ENCODE assay signal across 21 mouse cellular contexts in genomic region chr1:97319622-97320021, GRCm38 (mm10).
DNase-seq lines count a peak whose midpoint lies in the region; ATAC-seq and TF ChIP-seq lines count a peak whose summit lies in the region.
"Had no signal": no experiment of that assay in that cellular context is flagged by ENCODE, and none has a peak within 500 bp of the region (broad histone marks: within the 10 kb centered on the region; RNA-seq: fewer than 3 reads in every experiment).

No protein-coding gene starts in this region.

- no peak for TF ChIP-seq EP300 in MEL (IDR thresholded peaks at IDR 0.05; ENCODE audit: low read depth in 1 of 2, low read length in 2 of 2)

- DNase-seq in MEL (ENCODE audit: low read depth, low spot score) (peak; percentile 42), MEL-GATA-1-ER (ENCODE audit: extremely low read depth, low read depth) (peak; percentile 2)
- DNase-seq in brain, adult 2 months (ENCODE audit: low read depth, low spot score): peak; percentile 3
- DNase-seq in thymus, postnatal 36 days: no peak
- DNase-seq in ovary, adult 18-20 months (ENCODE audit: low spot score): no peak
- DNase-seq: adrenal gland, adult 2 months; adrenal gland, postnatal 10 days; adrenal gland, postnatal 25 days; cerebellum, adult 11-12 months; cerebellum, adult 2 months; cerebellum, adult 9-10 months; cerebellum, postnatal 10 days; cerebellum, postnatal 25 days; forebrain, postnatal 0 days had no signal

- H3K36me3 ChIP-seq in intestine, embryonic 16.5 days (ENCODE audit: control insufficient read depth, insufficient read depth, low read length): no peaks in the 10 kb centered on the region
- H3K36me3 ChIP-seq in intestine, embryonic 15.5 days: no peaks in the 10 kb centered on the region
- H3K36me3 ChIP-seq in MEL (ENCODE audit: control insufficient read depth in 1 of 2, insufficient read depth in 2 of 2, low read length in 2 of 2): 0 out of 4 replicates have a peak, but pooled peaks cover 0 to 2% of the 10 kb centered on the region in 2 experiments
- H3K36me3 ChIP-seq: embryonic facial prominence, embryonic 10.5 days; embryonic facial prominence, embryonic 12.5 days; forebrain, embryonic 15.5 days had no signal

- no peak overlapping the region for H3K4me3 ChIP-seq in intestine, embryonic 16.5 days (ENCODE audit: low read length)
- no peak overlapping the region for H3K4me3 ChIP-seq in intestine, embryonic 15.5 days (replicated peaks)
- peak overlapping the region in 1 of 2 experiments; percentile 47; a peak in 2 of 4 replicates for H3K4me3 ChIP-seq in MEL (ENCODE audit: control insufficient read depth in 1 of 2, insufficient read depth in 1 of 2, low read depth in 2 of 2, low read length in 2 of 2)
- H3K4me3 ChIP-seq: embryonic facial prominence, embryonic 10.5 days; embryonic facial prominence, embryonic 12.5 days; forebrain, embryonic 13.5 days; forebrain, embryonic 15.5 days had no signal

- no peaks in the 10 kb centered on the region for H3K27me3 ChIP-seq in intestine, embryonic 16.5 days (replicated peaks; ENCODE audit: control insufficient read depth, insufficient read depth, low read length)
- H3K27me3 ChIP-seq in intestine, embryonic 15.5 days (replicated peaks): no peaks in the 10 kb centered on the region
- H3K27me3 ChIP-seq in MEL (ENCODE audit: control insufficient read depth in 1 of 2, insufficient read depth in 2 of 2, low read length in 2 of 2): no peaks in the 10 kb centered on the region
- H3K27me3 ChIP-seq: embryonic facial prominence, embryonic 12.5 days; forebrain, embryonic 13.5 days; forebrain, embryonic 15.5 days had no signal

- no peak overlapping the region for H3K4me2 ChIP-seq in intestine, embryonic 16.5 days (ENCODE audit: low read depth, low read length)
- H3K4me2 ChIP-seq in intestine, embryonic 15.5 days (replicated peaks): no peak overlapping the region
- H3K4me2 ChIP-seq: embryonic facial prominence, embryonic 12.5 days; forebrain, embryonic 13.5 days; forebrain, embryonic 15.5 days had no signal

- ATAC-seq in intestine, embryonic 16.5 days: peak; percentile 36; the same call in 1 of the 2 replicates
- ATAC-seq in intestine, embryonic 15.5 days: no peak
- no peak for ATAC-seq in granulocyte monocyte progenitor cell, adult 5-6 weeks (replicated peaks; ENCODE audit: poor library complexity, severe bottlenecking)
- ATAC-seq: forebrain, embryonic 13.5 days; forebrain, embryonic 15.5 days; forebrain, postnatal 0 days had no signal

- H3K27ac ChIP-seq in intestine, embryonic 16.5 days (ENCODE audit: low read length): no peak overlapping the region
- H3K27ac ChIP-seq in intestine, embryonic 15.5 days: no peak overlapping the region
- H3K27ac ChIP-seq in MEL (ENCODE audit: control insufficient read depth, low read depth, low read length): no peak overlapping the region
- H3K27ac ChIP-seq: embryonic facial prominence, embryonic 10.5 days; embryonic facial prominence, embryonic 12.5 days; forebrain, embryonic 13.5 days; forebrain, embryonic 15.5 days had no signal

- no peaks in the 10 kb centered on the region for H3K79me2 ChIP-seq in MEL (ENCODE audit: control insufficient read depth, insufficient read depth, low read length, poor library complexity)

- no peak for TF ChIP-seq CTCF in MEL (IDR thresholded peaks at IDR 0.05 in 2 of 3, conservative IDR thresholded peaks at IDR 0.05 in 1 of 3; ENCODE audit: control insufficient read depth in 1 of 3, insufficient read depth in 1 of 3, low read depth in 2 of 3, low read length in 3 of 3, poor library complexity in 1 of 3, severe bottlenecking in 1 of 3)

- TF ChIP-seq POLR2A in MEL (IDR thresholded peaks at IDR 0.05; ENCODE audit: control insufficient read depth in 1 of 2, insufficient read depth in 1 of 2, low read depth in 1 of 2, low read length in 2 of 2, poor library complexity in 1 of 2): no peak

- H3K9ac ChIP-seq in intestine, embryonic 16.5 days (ENCODE audit: low read depth, low read length): no peak overlapping the region
- no peak overlapping the region for H3K9ac ChIP-seq in intestine, embryonic 15.5 days
- no peak overlapping the region for H3K9ac ChIP-seq in MEL (ENCODE audit: control insufficient read depth, low read depth, low read length, poor library complexity, severe bottlenecking)
- H3K9ac ChIP-seq: embryonic facial prominence, embryonic 12.5 days; forebrain, embryonic 13.5 days; forebrain, embryonic 15.5 days; forebrain, postnatal 0 days had no signal

- H3K4me1 ChIP-seq in intestine, embryonic 16.5 days (ENCODE audit: control insufficient read depth, insufficient read depth, low read length): no peaks in the 10 kb centered on the region
- H3K4me1 ChIP-seq in intestine, embryonic 15.5 days (replicated peaks): no peaks in the 10 kb centered on the region
- H3K4me1 ChIP-seq in MEL (ENCODE audit: control insufficient read depth in 1 of 2, insufficient read depth in 2 of 2, low read length in 2 of 2): no peaks in the 10 kb centered on the region
- H3K4me1 ChIP-seq: embryonic facial prominence, embryonic 10.5 days; embryonic facial prominence, embryonic 12.5 days; forebrain, embryonic 13.5 days; forebrain, embryonic 15.5 days had no signal

- no peak for TF ChIP-seq RAD21 in MEL (IDR thresholded peaks at IDR 0.05; ENCODE audit: low read depth, low read length)

- 62% methylated on average over 2 of the region's 2 CpGs for WGBS in intestine, embryonic 16.5 days
- WGBS in intestine, embryonic 15.5 days: 61% methylated on average over 2 of the region's 2 CpGs

- H3K9me3 ChIP-seq in intestine, embryonic 16.5 days (ENCODE audit: control insufficient read depth, low read length): no peaks in the 10 kb centered on the region
- no peaks in the 10 kb centered on the region for H3K9me3 ChIP-seq in intestine, embryonic 15.5 days
- no peaks in the 10 kb centered on the region for H3K9me3 ChIP-seq in MEL (replicated peaks; ENCODE audit: insufficient read depth, low read length)
- H3K9me3 ChIP-seq: embryonic facial prominence, embryonic 10.5 days; embryonic facial prominence, embryonic 12.5 days; forebrain, embryonic 13.5 days; forebrain, embryonic 15.5 days had no signal

TF ChIP-seq in MEL, 35 proteins besides CTCF, POLR2A, EP300 and RAD21:
- TF ChIP-seq GABPA (IDR thresholded peaks at IDR 0.05; ENCODE audit: low read depth, low read length): no peak
- 0 out of 2 replicates have a peak, but pooled peaks have one; percentile 13 for TF ChIP-seq ZC3H11A (IDR thresholded peaks at IDR 0.05; ENCODE audit: low read depth, low read length)
- no peak for TF ChIP-seq TBP (IDR thresholded peaks at IDR 0.05; ENCODE audit: low read depth, low read length)
- TF ChIP-seq RCOR1 (IDR thresholded peaks at IDR 0.05; ENCODE audit: low read depth, low read length): no peak
- TF ChIP-seq ZMIZ1 (IDR thresholded peaks at IDR 0.05; ENCODE audit: low read depth, low read length): no peak
- peak; percentile 77 for TF ChIP-seq USF1 (IDR thresholded peaks at IDR 0.05; ENCODE audit: low read depth, low read length)
- no peak for TF ChIP-seq E2F4 (IDR thresholded peaks at IDR 0.05; ENCODE audit: borderline replicate concordance, low read depth, low read length)
- TF ChIP-seq GATA1 (IDR thresholded peaks at IDR 0.05; ENCODE audit: low read depth, low read length): 0 out of 2 replicates have a peak, but pooled peaks have one; percentile 8
- TF ChIP-seq MYB (IDR thresholded peaks at IDR 0.05; ENCODE audit: low read depth, low read length): no peak
- TF ChIP-seq MAFK (IDR thresholded peaks at IDR 0.05; ENCODE audit: borderline replicate concordance, low read depth, low read length): no peak
- 0 out of 2 replicates have a peak, but pooled peaks have one; percentile 18 for TF ChIP-seq HCFC1 (IDR thresholded peaks at IDR 0.05; ENCODE audit: low read depth, low read length)
- no peak for TF ChIP-seq USF2 (IDR thresholded peaks at IDR 0.05; ENCODE audit: borderline replicate concordance in 1 of 2, insufficient read depth in 1 of 2, low read depth in 1 of 2, low read length in 2 of 2)
- TF ChIP-seq MYC (IDR thresholded peaks at IDR 0.05; ENCODE audit: low read depth, low read length): no peak
- no peak for TF ChIP-seq CHD2 (IDR thresholded peaks at IDR 0.05; ENCODE audit: low read length)
- TF ChIP-seq BHLHE40 (IDR thresholded peaks at IDR 0.05; ENCODE audit: borderline replicate concordance, low read depth, low read length): peak; percentile 68; the same call in 1 of the 2 replicates
- no peak for TF ChIP-seq POLR2AphosphoS2 (IDR thresholded peaks at IDR 0.05; ENCODE audit: low read length)
- TF ChIP-seq UBTF (IDR thresholded peaks at IDR 0.05; ENCODE audit: borderline replicate concordance, insufficient read depth, low read depth, low read length): no peak
- no peak for TF ChIP-seq NRF1 (IDR thresholded peaks at IDR 0.05; ENCODE audit: insufficient read depth, low read depth, low read length, poor library complexity, severe bottlenecking)

Comparison
In these comparisons a context has a peak if more than half of its experiments do, and no peak if none do; other contexts are left out.
1. DNase-seq: peak in MEL (single experiment), MEL-GATA-1-ER (single experiment) and brain, adult 2 months (single experiment); none in thymus, postnatal 36 days (0 of 2) and ovary, adult 18-20 months (single experiment).